Mouse (Mus musculus) cerebellum, adult 2 months (tissue): ENCODE data around the gene Clca3a1. TPM values are rescaled to one million over a fixed set of nuclear protein-coding genes. Genes with fewer than 3 reads are reported as not detected.

Experiments used
- DNase-seq, 2 experiments: peaks; one replicate each; pipeline ENCODE4 v3.0.0; 2021
- H3K27ac ChIP-seq: fragments of 200-500 bp; 2 replicates; pipeline ENCODE4 v1.5.1; 2012; ENCODE audit warnings: low read length, control low read depth, inconsistent platforms; ENCODE audit not compliant: insufficient read depth
- H3K27me3 ChIP-seq: fragments of 200-500 bp; 2 replicates; pipeline ENCODE4 v1.6.1; 2012; ENCODE audit warnings: inconsistent platforms, mild to moderate bottlenecking, low read length, moderate library complexity; ENCODE audit not compliant: control insufficient read depth, insufficient read depth
- H3K4me1 ChIP-seq: fragments of 200-500 bp; 2 replicates; pipeline ENCODE4 v1.6.1; 2011; ENCODE audit warnings: low read length; ENCODE audit not compliant: control insufficient read depth, insufficient read depth
- H3K4me3 ChIP-seq: fragments of 200-500 bp; replicated peaks from 2 replicates; pipeline ENCODE3; 2011; ENCODE audit warnings: mild to moderate bottlenecking, low read depth, low read length, control low read depth; ENCODE audit not compliant: insufficient read depth
- CTCF ChIP-seq: fragments of 200-500 bp; IDR thresholded peaks from 2 replicates; pipeline ENCODE4 v1.5.1; 2011; ENCODE audit warnings: low read depth, mild to moderate bottlenecking, control low read depth, low read length, moderate library complexity, borderline replicate concordance; ENCODE audit not compliant: insufficient read depth
- POLR2A ChIP-seq: fragments of 200-500 bp; IDR thresholded peaks from 2 replicates; pipeline ENCODE4 v1.6.1; 2011; ENCODE audit warnings: low read length, control low read depth, borderline replicate concordance; ENCODE audit not compliant: insufficient read depth
- WGBS: fragments of 180-500 bp; shearing (Covaris S2); methylation state at CpG from one replicate; pipeline ENCODE4 v1.1.7; 2018; 5-methylcytosine and 5-hydroxymethylcytosine counted together
- polyA plus RNA-seq: library from polyadenylated mRNA; depleted of rRNA; stranded (reverse); fragments of >200 nt; gene quantifications from 2 replicates; pipeline ENCODE4 v1.2.3, GENCODE M21; 2012

Gene Clca3a1
- polyA plus RNA-seq, 1 experiment, result 0.03 TPM

DNA sequence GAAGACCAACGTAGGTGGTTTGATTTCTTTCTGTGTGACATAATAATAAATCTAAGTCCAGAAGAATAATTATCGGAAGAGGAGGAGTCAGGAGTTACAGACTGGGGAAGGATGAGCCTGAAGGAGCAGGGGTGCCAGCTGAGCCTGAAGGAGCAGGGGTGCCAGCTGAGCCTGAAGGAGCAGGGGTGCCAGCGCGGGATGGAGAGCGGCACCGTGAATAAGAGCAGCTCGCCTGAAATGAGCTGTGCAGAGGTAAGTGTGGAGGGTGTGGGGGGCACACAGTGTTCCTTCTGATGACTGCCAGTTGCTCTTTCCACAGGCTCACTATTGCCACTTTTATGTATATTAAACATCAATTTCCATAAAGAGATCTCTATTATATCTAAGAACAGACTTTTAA is 45.7 kb downstream of the Clca3a1 start:
- Histone ChIP-seq H3K4me3 (no peak overlapping the region), H3K27me3 (no peaks in the 10 kb centered on the region), H3K27ac (no peak overlapping the region), H3K4me1 (peaks cover 16% of the 10 kb centered on the region)
- no peak for TF ChIP-seq POLR2A
- no peak for TF ChIP-seq CTCF
- no peak for DNase-seq
- 42% methylated on average over 7 of the region's 7 CpGs for WGBS

DNA sequence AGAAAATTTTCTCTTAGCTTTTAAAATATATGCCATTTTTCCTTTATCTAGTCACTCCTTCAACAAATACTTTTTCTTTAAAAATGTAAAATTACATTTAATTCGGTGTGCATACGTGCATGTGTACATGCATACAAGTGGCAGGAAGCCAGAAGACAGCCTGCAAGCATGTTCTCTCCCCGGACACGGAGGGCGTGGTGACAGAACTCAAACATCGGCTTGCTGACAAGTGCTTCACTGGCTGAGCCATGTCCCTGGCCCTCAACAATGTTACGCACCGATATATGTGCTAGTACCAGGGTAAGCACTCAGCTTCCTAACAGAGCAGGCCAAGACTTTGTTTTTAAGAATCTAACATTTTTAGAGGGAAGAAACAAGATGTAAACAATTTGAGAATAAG is 46.2 kb downstream of the Clca3a1 start:
- DNase-seq, result no peak
- 38% methylated on average over 8 of the region's 8 CpGs for WGBS
- H3K27me3 ChIP-seq, result no peaks in the 10 kb centered on the region
- no peak for TF ChIP-seq CTCF
- TF ChIP-seq POLR2A, result no peak
- H3K4me1 ChIP-seq, result peaks cover 16% of the 10 kb centered on the region
- H3K27ac ChIP-seq, result no peak overlapping the region
- no peak overlapping the region for H3K4me3 ChIP-seq

DNA sequence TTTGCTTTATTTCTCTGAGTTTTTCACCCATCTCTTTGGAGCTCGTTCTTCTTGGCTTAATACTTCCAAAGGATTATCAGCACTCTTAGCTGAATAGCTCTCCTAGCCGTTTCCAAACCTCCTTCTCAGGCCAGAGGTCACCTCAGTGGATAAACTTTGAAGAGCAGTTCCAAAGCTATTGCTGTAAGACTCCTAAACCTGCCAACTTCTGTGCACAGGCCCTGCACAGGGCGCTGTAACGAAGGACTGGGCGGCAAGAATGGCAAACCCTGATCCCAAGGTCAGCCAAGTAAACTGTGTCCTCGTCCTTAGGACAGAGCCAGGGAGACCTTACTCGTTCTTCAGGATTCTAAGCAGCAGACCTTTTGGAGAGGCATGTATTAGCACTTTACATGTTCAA is 46.7 kb downstream of the Clca3a1 start:
- no peak overlapping the region for H3K4me3 ChIP-seq
- no peaks in the 10 kb centered on the region for H3K27me3 ChIP-seq
- peaks cover 15% of the 10 kb centered on the region for H3K4me1 ChIP-seq
- TF ChIP-seq CTCF, result no peak
- no peak for TF ChIP-seq POLR2A
- WGBS, result 58% methylated on average over 7 of the region's 7 CpGs
- no peak overlapping the region for H3K27ac ChIP-seq
- no peak for DNase-seq

DNA sequence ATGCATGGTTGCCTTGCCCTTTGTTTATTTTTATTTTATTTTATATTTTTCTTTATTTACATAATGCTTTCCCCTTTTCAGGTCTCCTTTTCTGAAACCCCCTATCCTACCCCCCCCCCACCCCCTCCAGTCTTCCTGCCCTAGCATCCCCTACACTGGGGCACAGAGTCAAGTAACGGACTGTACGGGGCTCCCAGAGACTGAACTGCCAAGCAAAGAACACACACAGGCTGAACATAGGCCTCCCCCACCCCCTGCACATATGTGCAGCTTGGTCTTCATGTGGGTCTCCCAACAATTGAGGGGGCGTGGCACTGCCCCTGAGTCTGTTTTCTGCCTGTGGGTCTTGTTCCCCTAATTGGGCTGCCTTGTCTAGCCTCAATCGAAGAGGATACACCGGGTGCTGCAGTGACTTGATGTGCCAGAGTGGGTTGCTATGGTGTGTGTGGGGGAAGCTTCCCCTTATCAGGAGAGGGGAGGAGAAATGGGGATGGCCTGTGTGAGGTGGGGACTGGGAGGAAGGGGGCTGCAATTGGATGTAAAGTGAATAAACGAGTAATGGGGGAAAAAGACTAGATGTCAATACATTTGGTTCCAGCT is 49.1 kb downstream of the Clca3a1 start:
- H3K27me3 ChIP-seq, result no peaks in the 10 kb centered on the region
- H3K27ac ChIP-seq, result no peak overlapping the region
- no peak for TF ChIP-seq CTCF
- TF ChIP-seq POLR2A, result no peak
- WGBS, result 73% methylated on average over 6 of the region's 6 CpGs
- DNase-seq, result no peak
- H3K4me1 ChIP-seq, result peaks cover 10% of the 10 kb centered on the region
- H3K4me3 ChIP-seq, result no peak overlapping the region

DNA sequence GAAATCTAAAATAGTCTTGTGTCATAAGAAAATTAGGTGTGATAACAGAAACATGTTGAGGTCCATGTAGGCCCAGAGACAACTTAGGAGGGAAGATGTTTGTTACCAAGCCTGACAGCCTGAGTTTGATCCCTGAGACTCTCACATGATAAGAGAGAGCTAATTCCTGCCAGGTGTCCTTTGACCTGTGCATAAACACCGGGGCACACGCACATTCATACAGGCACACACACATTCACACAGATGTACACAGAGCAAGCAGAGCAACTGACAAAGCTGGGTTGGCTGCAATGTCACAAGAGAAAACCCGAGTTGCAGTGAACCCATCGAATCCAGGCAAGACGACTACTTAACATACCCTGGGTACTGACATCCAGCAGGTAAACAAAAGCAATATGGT is 52.2 kb downstream of the Clca3a1 start:
- Histone ChIP-seq H3K4me3 (no peak overlapping the region), H3K27me3 (no peaks in the 10 kb centered on the region), H3K4me1 (no peaks in the 10 kb centered on the region), H3K27ac (no peak overlapping the region)
- DNase-seq, result no peak
- WGBS, result 89% methylated on average over 5 of the region's 5 CpGs
- TF ChIP-seq CTCF (no peak), POLR2A (no peak)

DNA sequence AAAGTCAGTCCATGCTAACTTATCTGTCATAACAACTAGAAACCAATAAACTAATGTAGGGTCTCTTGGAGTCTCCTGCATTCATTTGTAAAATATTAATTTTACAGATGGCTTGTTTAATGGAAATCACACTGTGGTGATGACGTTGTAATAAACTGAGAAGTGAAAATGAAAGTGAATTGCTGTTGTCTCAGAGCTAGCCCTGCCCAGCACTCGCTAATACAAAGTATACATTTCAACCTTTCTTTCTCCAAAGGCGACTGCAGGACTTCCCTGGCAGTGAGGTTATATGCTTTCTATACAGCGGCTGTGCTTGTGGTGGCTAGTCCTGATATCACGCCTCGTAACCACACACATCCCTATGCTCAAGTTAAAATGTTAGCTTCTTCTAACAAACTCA is 56.8 kb downstream of the Clca3a1 start:
- Histone ChIP-seq H3K27me3 (no peaks in the 10 kb centered on the region), H3K27ac (no peak overlapping the region), H3K4me3 (no peak overlapping the region), H3K4me1 (no peaks in the 10 kb centered on the region)
- TF ChIP-seq POLR2A, result no peak
- no peak for TF ChIP-seq CTCF
- WGBS, result 85% methylated on average over 6 of the region's 6 CpGs
- no peak for DNase-seq

DNA sequence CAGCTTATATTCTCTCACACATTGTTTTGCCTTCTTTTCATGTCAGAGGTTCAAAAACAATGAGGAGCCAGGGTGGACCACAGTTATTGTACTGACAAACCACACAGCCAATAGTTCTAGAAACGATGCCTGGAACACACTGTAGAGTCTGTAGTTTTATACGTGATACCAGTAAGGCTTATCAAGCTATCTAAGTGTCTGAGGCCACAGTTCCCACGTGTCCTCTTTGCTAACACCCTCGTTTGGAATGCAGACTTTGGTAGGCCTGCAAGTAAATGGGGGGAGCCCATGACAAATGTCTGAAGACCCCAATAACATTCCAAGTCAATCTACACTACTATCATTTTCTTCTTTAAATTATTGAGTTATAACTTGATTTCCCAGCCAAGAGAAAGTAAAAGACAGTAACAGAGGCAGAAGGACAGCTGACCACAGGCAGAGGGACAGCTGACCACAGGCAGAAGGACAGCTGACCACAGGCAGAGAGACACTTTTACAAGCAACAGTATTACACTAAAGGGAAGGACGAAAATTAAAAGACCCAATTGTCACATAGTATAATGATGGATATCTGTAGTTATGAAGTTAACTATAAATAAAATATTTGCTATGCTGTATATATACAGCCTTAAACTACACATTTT is 61.9 kb downstream of the Clca3a1 start:
- no peak overlapping the region for H3K27ac ChIP-seq
- H3K4me1 ChIP-seq, result no peaks in the 10 kb centered on the region
- H3K4me3 ChIP-seq, result no peak overlapping the region
- TF ChIP-seq CTCF (no peak), POLR2A (no peak)
- WGBS, result 89% methylated on average over 5 of the region's 5 CpGs
- H3K27me3 ChIP-seq, result no peaks in the 10 kb centered on the region
- DNase-seq, result no peak

DNA sequence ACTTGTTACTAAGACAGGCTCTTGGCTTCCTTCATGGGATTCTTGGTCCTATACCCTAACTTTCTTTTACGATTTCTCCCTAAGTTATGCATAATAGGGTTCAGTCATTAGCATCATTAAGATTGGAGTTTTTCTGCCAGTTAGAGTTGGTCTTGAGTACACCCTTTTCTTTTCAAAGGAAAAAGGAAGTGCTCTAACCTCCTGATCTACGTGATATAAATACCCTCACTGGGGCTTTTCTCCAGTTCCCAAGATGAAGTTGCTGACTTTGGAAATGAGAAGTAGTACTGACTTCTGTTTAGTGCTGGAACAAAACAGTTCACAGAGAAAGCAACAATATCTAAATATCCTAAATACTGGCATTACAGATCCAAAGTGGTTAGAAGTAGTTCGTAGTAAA is 62.8 kb downstream of the Clca3a1 start:
- H3K27me3 ChIP-seq, result no peaks in the 10 kb centered on the region
- no peaks in the 10 kb centered on the region for H3K4me1 ChIP-seq
- TF ChIP-seq CTCF (no peak), POLR2A (no peak)
- H3K4me3 ChIP-seq, result no peak overlapping the region
- 89% methylated on average over 3 of the region's 3 CpGs for whole genome bisulfite sequencing
- DNase-seq, result no peak
- no peak overlapping the region for H3K27ac ChIP-seq
